ENCODE assay signal across 8 mouse cellular contexts in genomic region chr10:81433541-81434289, GRCm38 (mm10). TPM values are rescaled to one million over a fixed set of nuclear protein-coding genes. Genes with fewer than 3 reads are reported as not detected.
DNase-seq lines count a peak whose midpoint lies in the region; ATAC-seq and TF ChIP-seq lines count a peak whose summit lies in the region.

No protein-coding gene starts in this region.

- peak overlapping the region; percentile 68 for H3K4me3 ChIP-seq in bone marrow, adult 2 months (replicated peaks; ENCODE audit: control insufficient read depth, low read depth, low read length)
- no peak overlapping the region for H3K4me3 ChIP-seq in kidney, embryonic 15.5 days (replicated peaks)

- 6% methylated on average over 26 of the region's 26 CpGs for WGBS in bone marrow, adult 2 months
- WGBS in kidney, embryonic 15.5 days: 72% methylated on average over 26 of the region's 26 CpGs

- peak overlapping the region; percentile 61 for H3K4me2 ChIP-seq in kidney, embryonic 15.5 days

- H3K4me1 ChIP-seq in bone marrow, adult 2 months (ENCODE audit: control insufficient read depth, insufficient read depth, low read length): peaks cover 16% of the 10 kb centered on the region
- peaks cover 44% of the 10 kb centered on the region for H3K4me1 ChIP-seq in kidney, embryonic 15.5 days

- no peaks in the 10 kb centered on the region for H3K36me3 ChIP-seq in kidney, embryonic 15.5 days

- TF ChIP-seq POLR2A in bone marrow, adult 2 months (IDR thresholded peaks at IDR 0.05; ENCODE audit: borderline replicate concordance, control insufficient read depth, low read depth, low read length): peak; percentile 64

- no peak for ATAC-seq in kidney, embryonic 15.5 days (replicated peaks; ENCODE audit: low FRiP score)

- peak; percentile 54 for DNase-seq in layer of hippocampus, adult 11-12 months (ENCODE audit: low spot score)
- DNase-seq in layer of hippocampus, adult 9-10 months (ENCODE audit: low spot score): no peak
- DNase-seq in gastrocnemius, postnatal 25 days: peak; percentile 72
- peak; percentile 77 for DNase-seq in lung, postnatal 10 days
- DNase-seq in skeletal muscle tissue, adult 2 months (ENCODE audit: low read depth, low spot score): peak; percentile 81
- DNase-seq in yolk sac, embryonic 10.5 days (ENCODE audit: low spot score): no peak

- no peak overlapping the region for H3K9ac ChIP-seq in kidney, embryonic 15.5 days

- TF ChIP-seq CTCF in bone marrow, adult 2 months (IDR thresholded peaks at IDR 0.05; ENCODE audit: control insufficient read depth, insufficient read depth, low read length): peak; percentile 48; the same call in 1 of the 2 replicates

- H3K9me3 ChIP-seq in kidney, embryonic 15.5 days (replicated peaks): no peaks in the 10 kb centered on the region

- H3K27me3 ChIP-seq in kidney, embryonic 15.5 days: no peaks in the 10 kb centered on the region

- peak overlapping the region; percentile 91 for H3K27ac ChIP-seq in bone marrow, adult 2 months (ENCODE audit: control insufficient read depth, insufficient read depth, low read depth, low read length, poor library complexity)
- no peak overlapping the region for H3K27ac ChIP-seq in kidney, embryonic 15.5 days

RNA-seq across cellular contexts. Expression of gene Nfic, which starts 21.7 kb away (rescaled TPM):
- 5.1 and 14.5 TPM in 2 replicates for polyA plus RNA-seq in bone marrow, adult 2 months (2011; ENCODE audit: insufficient read depth, insufficient read length, low replicate concordance, missing spikeins)
- total RNA-seq in gastrocnemius, postnatal 25 days (2021): 100 to 1,000 TPM; 215 to 268 TPM
- polyA plus RNA-seq in kidney, embryonic 15.5 days (2015; fragmentation: Nextera tagmentation; extraction: Ambion mirVana): 67.9 and 84.5 TPM in 2 replicates

RNA-seq across cellular contexts. Expression of gene Smim24, which starts 40.9 kb away (rescaled TPM):
- 7.9 and 18.0 TPM in 2 replicates for polyA plus RNA-seq in bone marrow, adult 2 months (2011; ENCODE audit: insufficient read depth, insufficient read length, low replicate concordance, missing spikeins)
- under 1 TPM in 1 of 2 experiments, not detected in 1; 0.67 TPM for total RNA-seq in gastrocnemius, postnatal 25 days (2021)
- 26.0 and 29.4 TPM in 2 replicates for polyA plus RNA-seq in kidney, embryonic 15.5 days (2015; fragmentation: Nextera tagmentation; extraction: Ambion mirVana)

RNA-seq across cellular contexts. Expression of gene Gm48552, which starts 44.9 kb away (rescaled TPM):
- polyA plus RNA-seq in bone marrow, adult 2 months (2011; ENCODE audit: insufficient read depth, insufficient read length, low replicate concordance, missing spikeins): not detected in 2 replicates
- total RNA-seq in gastrocnemius, postnatal 25 days (2021): under 1 TPM in 1 of 2 experiments, not detected in 1; 0.59 TPM
- 1.6 and 2.1 TPM in 2 replicates for polyA plus RNA-seq in kidney, embryonic 15.5 days (2015; fragmentation: Nextera tagmentation; extraction: Ambion mirVana)

RNA-seq across cellular contexts. Expression of gene Celf5, which starts 48.8 kb away (rescaled TPM):
- 0.72 TPM in 1 of 2 replicates, not detected in the other for polyA plus RNA-seq in bone marrow, adult 2 months (2011; ENCODE audit: insufficient read depth, insufficient read length, low replicate concordance, missing spikeins)
- total RNA-seq in gastrocnemius, postnatal 25 days (2021): under 1 TPM in 1 of 2 experiments, not detected in 1; 0.24 TPM
- 0.50 and 0.82 TPM in 2 replicates for polyA plus RNA-seq in kidney, embryonic 15.5 days (2015; fragmentation: Nextera tagmentation; extraction: Ambion mirVana)

RNA-seq across cellular contexts. Expression of gene Gm48551, which starts 49.4 kb away (rescaled TPM):
- 3.4 and 4.3 TPM in 2 replicates for polyA plus RNA-seq in bone marrow, adult 2 months (2011; ENCODE audit: insufficient read depth, insufficient read length, low replicate concordance, missing spikeins)
- total RNA-seq in gastrocnemius, postnatal 25 days (2021): 1 to 10 TPM in 1 of 2 experiments, under 1 TPM in 1; 0.78 to 1.0 TPM
- polyA plus RNA-seq in kidney, embryonic 15.5 days (2015; fragmentation: Nextera tagmentation; extraction: Ambion mirVana): 2.5 and 4.1 TPM in 2 replicates

Comparison
In these comparisons a context has a peak if more than half of its experiments do, and no peak if none do; other contexts are left out.
1. DNase-seq: peak in layer of hippocampus, adult 11-12 months (single experiment), gastrocnemius, postnatal 25 days (single experiment), lung, postnatal 10 days (single experiment) and skeletal muscle tissue, adult 2 months (single experiment); none in layer of hippocampus, adult 9-10 months (single experiment) and yolk sac, embryonic 10.5 days (single experiment).